Mouse (Mus musculus) liver (tissue): ENCODE measurements around the gene Rsg1.
A peak's percentile ranks its signal among the peaks of the same experiment; 100 is the strongest.

ENCODE experiments used
- DNase-seq: peaks from one replicate; pipeline ENCODE4 v3.0.0-alpha.2; 2020; ENCODE audit warnings: mixed read lengths

The Rsg1 gene

GRCm38 (mm10) chr4:141213342-141213741, 414 bp upstream of the Rsg1 start:
- DNase-seq, result no peak

- DNase-seq, result peak; percentile 63
These were observed 638 bp downstream of the Rsg1 start for GRCm38 (mm10) chr4:141214337-141214851.

- peak; percentile 3 for DNase-seq
These were observed 5.9 kb downstream of the Rsg1 start for GRCm38 (mm10) chr4:141219583-141220213.

GRCm38 (mm10) chr4:141221848-141222247, 8.1 kb downstream of the Rsg1 start:
- peak; percentile 3 for DNase-seq

- no peak for DNase-seq
These were observed 9.0 kb downstream of the Rsg1 start for GRCm38 (mm10) chr4:141222752-141223151.

GRCm38 (mm10) chr4:141228687-141229086, 14.9 kb downstream of the Rsg1 start:
- DNase-seq, result peak; percentile 2

GRCm38 (mm10) chr4:141233196-141233595, 19.4 kb downstream of the Rsg1 start:
- DNase-seq, result peak; percentile 1

GRCm38 (mm10) chr4:141235537-141236111, 21.9 kb downstream of the Rsg1 start:
- no peak for DNase-seq

- no peak for DNase-seq
These were observed 23.1 kb downstream of the Rsg1 start for GRCm38 (mm10) chr4:141236856-141237255.

GRCm38 (mm10) chr4:141238492-141239387, 25.0 kb downstream of the Rsg1 start:
- DNase-seq, result no peak

- peak; percentile 90 for DNase-seq
These were observed 25.8 kb downstream of the Rsg1 start, which contains the start of gene Arhgef19 for GRCm38 (mm10) chr4:141239388-141240125. Gene Arhgef19, plus strand, starts transcription at chr4:141239499.

GRCm38 (mm10) chr4:141240617-141241016, 26.9 kb downstream of the Rsg1 start:
- peak; percentile 80 for DNase-seq

GRCm38 (mm10) chr4:141241861-141242260, 28.1 kb downstream of the Rsg1 start:
- no peak for DNase-seq

GRCm38 (mm10) chr4:141242651-141243241, 29.0 kb downstream of the Rsg1 start:
- no peak for DNase-seq

- no peak for DNase-seq
These were observed 29.9 kb downstream of the Rsg1 start for GRCm38 (mm10) chr4:141243636-141244035.

- no peak for DNase-seq
These were observed 30.6 kb downstream of the Rsg1 start for GRCm38 (mm10) chr4:141244401-141244800.

GRCm38 (mm10) chr4:141244931-141245425, 31.2 kb downstream of the Rsg1 start:
- DNase-seq, result no peak

- no peak for DNase-seq
These were observed 32.6 kb downstream of the Rsg1 start for GRCm38 (mm10) chr4:141246089-141246997.

GRCm38 (mm10) chr4:141246998-141247350, 33.2 kb downstream of the Rsg1 start:
- no peak for DNase-seq

- no peak for DNase-seq
These were observed 34.2 kb downstream of the Rsg1 start for GRCm38 (mm10) chr4:141247776-141248613.
